Mouse (Mus musculus): Measurements from ENCODE around the gene 1700006A11Rik. TPM values are rescaled to one million over a fixed set of nuclear protein-coding genes. Genes with fewer than 3 reads are reported as not detected.
"Not testable (repeated sequence)": the region's sequence is repeated elsewhere in the genome, so short reads cannot be mapped to it uniquely, and the experiment has no call there.

Gene 1700006A11Rik
- total RNA-seq (2021), result not detected in 2 replicates
- long read RNA-seq, experiment 1, result 0 reads
- long read RNA-seq, experiment 2, result 0 reads

GRCm38 (mm10) chr3:124425940-124426339 is at the start of gene 1700006A11Rik:
Gene 1700006A11Rik, minus strand, starts transcription at chr3:124426040.
- DNase-seq, result no peak

GRCm38 (mm10) chr3:124474291-124474690 is 48.5 kb upstream of the 1700006A11Rik start:
- DNase-seq, result peak; percentile 55

- peak; percentile 11 for DNase-seq
These were observed 40.4 kb upstream of the 1700006A11Rik start for GRCm38 (mm10) chr3:124466102-124466730.

GRCm38 (mm10) chr3:124392201-124392600 is 33.6 kb downstream of the 1700006A11Rik start:
- DNase-seq, result no peak

GRCm38 (mm10) chr3:124390101-124390500 is 35.7 kb downstream of the 1700006A11Rik start:
- no peak for DNase-seq

- DNase-seq, result no peak
These were observed 36.2 kb downstream of the 1700006A11Rik start for GRCm38 (mm10) chr3:124389650-124390049.

- DNase-seq, result not testable (repeated sequence)
These were observed 40.5 kb downstream of the 1700006A11Rik start for GRCm38 (mm10) chr3:124385377-124385776.

- no peak for DNase-seq
These were observed 53.8 kb downstream of the 1700006A11Rik start for GRCm38 (mm10) chr3:124372031-124372430.

GRCm38 (mm10) chr3:124357533-124357932 is 68.3 kb downstream of the 1700006A11Rik start:
- no peak for DNase-seq

Other genes starting within 250 kb of the 1700006A11Rik start
- 1.4 and 1.7 TPM in 2 replicates for gene Tram1l1, start 105.2 kb downstream of the 1700006A11Rik start, total RNA-seq (2021)
- not detected in 2 replicates for gene 1700003H04Rik, start 155.1 kb upstream of the 1700006A11Rik start, total RNA-seq (2021)

Measured in adrenal gland, postnatal 14 days (tissue).